Mouse (Mus musculus) thymus, postnatal 4 days (tissue): ENCODE measurements around the gene Fam243.

Experiments used
- DNase-seq: peaks from one replicate; pipeline ENCODE4 v3.0.0; 2021

Gene Fam243

DNA sequence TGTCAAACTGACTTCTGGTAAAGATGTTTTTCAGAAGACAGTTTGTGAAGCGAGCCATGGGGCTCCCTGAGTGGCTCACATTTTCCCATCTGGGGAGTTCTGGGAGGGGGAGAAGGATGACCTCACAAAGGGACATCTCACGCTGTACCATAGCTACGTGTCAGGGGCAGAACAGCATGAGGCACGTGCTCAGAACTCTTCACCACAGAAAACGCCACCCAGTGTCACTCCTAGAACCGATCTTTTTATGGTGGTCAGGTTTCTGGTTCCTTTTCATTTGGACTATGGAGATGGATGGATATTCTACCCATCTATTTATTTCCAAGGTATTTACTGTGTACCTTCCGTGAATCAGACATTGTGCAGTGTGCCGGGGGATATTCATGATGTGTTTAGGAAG is at the start of gene Fam243:
TSS of gene Fam243 (minus strand) at position 101 of the 400 bp plus-strand sequence.
- no peak for DNase-seq

DNA sequence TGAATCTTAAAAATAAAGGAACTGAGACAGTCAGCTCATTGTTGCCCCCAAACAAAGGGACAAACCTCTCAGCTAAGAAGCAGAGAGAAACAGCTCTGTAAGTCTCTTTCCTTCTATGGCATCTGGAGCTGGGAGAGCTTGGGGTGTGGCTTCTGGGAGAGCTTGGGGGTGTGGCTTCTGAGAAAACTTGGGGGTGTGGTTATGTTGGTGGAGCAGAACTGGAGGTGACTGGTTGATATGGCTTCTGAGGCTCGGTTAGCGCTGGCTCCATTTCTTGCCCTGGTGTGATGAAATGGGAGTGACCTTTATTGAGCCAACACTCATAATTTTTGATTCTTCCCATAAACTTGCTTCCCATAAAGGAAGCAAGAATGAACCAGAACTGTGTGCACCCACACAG is 48.0 kb upstream of the Fam243 start:
- DNase-seq, result no peak

- DNase-seq, result no peak
Measured at GRCm38 (mm10) chr16:92365477-92365876, 44.2 kb upstream of the Fam243 start.

DNA sequence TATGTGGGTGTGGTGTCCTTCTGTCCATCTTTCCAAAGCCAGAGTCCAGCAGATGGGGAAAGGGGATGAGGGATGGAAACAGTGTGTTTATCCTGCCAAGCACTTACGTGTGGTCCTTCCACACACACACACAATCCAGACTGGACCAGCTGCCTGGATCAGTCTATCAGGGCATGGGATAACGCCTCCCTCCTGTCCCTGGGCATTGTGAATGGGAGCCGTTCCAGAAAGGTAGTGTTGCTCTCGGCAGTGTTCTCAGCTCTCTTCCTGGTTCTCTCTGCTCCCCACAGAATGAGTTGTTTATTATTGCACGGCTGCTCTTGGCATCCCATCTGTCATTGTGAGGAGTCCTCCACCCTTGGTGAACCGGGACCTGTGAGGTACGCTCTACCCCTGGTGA is 39.5 kb upstream of the Fam243 start:
- no peak for DNase-seq

GRCm38 (mm10) chr16:92359229-92359628 is 38.0 kb upstream of the Fam243 start, which contains the start of gene Kcne1:
Gene Kcne1, minus strand, starts transcription at chr16:92359468.
- DNase-seq, result no peak

DNA sequence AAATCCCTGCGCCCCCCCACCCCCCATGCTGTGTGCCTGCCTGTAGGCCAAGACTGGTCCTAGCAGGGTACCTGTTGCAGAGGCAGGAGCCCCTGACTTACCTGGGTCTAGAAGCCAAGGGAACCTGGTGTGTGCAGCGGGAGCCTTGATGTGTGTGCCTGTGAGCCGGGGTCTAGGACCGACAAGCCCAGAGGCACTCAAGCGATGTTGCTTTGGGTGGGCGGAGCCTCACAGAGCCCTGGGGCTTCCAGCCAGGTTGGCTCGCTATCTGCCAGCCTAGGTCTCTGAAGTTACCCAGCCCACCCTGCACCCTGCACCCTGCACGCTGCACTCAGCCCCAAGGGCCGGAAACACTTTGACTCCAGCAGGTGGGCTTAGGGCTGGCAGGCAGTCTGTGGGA is 37.5 kb upstream of the Fam243 start:
- DNase-seq, result peak; percentile 16

DNA sequence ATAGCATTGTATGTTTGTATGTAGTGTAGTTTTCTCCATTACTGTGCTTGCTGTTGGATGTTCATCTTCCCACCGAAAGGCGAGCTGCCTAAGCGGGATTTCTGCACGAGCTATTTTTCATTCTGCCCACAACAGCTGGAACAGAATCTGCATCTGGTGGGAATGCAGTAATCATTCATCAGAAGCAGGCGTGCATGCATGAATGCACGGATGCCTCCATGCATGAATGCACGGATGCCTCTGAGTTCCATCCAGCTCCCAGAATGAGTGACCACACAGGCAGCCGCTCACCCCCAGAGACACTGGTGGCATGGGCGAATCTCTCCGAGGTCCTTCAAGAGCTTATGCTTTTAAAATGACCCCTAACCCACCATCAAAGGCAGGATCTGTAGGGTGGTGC is 36.3 kb upstream of the Fam243 start:
- DNase-seq, result no peak

- no peak for DNase-seq
Measured at GRCm38 (mm10) chr16:92357023-92357422, 35.8 kb upstream of the Fam243 start.

DNA sequence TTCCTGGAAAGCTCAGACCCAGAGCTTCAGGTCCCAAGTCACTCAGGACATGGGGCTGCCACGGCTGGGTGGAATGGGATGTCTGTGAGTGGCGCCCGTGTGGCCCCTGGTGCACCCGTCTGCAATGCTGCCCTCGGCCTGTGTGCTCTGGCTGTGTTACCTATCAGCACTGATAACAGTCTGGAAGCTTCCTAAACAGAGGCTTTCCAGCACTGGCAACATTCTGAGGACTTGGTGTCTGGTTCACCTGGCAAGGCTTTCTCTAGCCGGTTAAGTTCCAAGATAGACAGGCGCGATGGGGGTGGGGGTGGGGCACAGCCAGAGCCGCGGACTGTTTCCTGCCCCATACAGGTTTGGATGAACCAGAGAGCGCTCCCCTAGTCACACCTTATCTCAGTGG is 34.7 kb upstream of the Fam243 start:
- no peak for DNase-seq

- DNase-seq, result no peak
Measured at GRCm38 (mm10) chr16:92355366-92355765, 34.1 kb upstream of the Fam243 start.

GRCm38 (mm10) chr16:92353897-92354296 is 32.7 kb upstream of the Fam243 start:
- DNase-seq, result no peak

DNA sequence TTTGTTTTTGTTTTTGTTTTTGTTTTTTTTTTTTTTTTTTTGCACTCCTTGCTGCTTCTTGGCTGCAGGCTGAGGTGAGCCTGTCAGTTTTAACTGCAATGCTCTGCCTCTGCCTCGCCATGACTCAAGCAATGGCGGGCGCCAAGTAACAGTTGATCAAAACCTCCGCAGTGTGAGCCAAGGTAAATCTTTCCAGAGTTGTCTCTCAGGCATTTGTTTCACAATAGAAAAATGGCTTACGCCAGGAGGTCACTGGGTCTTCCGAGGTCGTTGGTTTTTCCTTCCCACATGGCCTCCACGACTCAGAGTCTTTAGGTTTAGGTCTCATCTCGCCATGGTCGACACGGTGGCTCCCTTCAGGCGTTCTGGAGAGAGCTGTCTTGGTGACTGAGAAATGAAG is 32.1 kb upstream of the Fam243 start:
- no peak for DNase-seq

- no peak for DNase-seq
Measured at GRCm38 (mm10) chr16:92348941-92349340, 27.7 kb upstream of the Fam243 start.

- no peak for DNase-seq
Measured at GRCm38 (mm10) chr16:92346297-92346916, 25.2 kb upstream of the Fam243 start.

- DNase-seq, result no peak
Measured at GRCm38 (mm10) chr16:92345177-92345576, 23.9 kb upstream of the Fam243 start.

- peak; percentile 72 for DNase-seq
Measured at GRCm38 (mm10) chr16:92340612-92341511, 19.6 kb upstream of the Fam243 start.

DNA sequence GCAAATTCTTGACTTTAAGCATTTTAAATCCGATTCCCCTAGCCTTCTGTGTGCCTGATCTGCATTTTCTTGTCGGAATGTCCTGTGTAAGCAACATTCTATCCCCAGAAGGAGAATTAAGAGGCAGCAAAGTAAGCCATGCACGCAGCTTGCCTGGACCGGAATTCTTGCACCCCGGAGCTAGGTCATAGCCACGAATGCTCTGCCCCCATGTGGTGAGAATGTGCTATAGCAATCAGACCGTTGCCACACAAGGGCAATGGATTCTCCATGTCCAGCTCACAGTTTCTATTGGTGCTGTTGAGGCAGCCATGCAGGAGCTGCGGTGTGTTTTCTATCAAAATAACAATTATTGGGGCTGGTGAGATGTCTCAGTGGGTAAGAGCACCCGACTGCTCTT is 15.0 kb upstream of the Fam243 start:
- DNase-seq, result peak; percentile 77

- DNase-seq, result no peak
Measured at GRCm38 (mm10) chr16:92334600-92334999, 13.4 kb upstream of the Fam243 start.

DNA sequence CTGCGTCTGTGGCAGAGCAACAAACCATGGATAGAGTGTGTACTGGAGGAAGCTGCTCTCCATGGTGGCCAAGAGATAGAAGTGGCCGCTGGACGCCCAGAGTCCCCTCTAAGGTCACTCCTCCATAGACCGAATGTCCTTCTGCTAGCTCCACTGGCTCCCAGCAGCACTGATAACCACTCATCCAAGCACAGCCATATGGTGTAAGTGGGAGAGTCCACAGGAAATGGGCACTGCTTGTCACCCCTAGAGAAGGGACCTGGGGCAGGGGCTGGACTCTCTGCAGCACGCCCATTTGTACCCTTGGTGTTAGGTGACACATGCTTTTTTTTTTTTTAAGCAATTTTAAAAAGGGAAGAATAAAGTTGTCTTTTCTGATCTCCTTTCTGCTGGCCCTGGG is 9.7 kb upstream of the Fam243 start:
- no peak for DNase-seq

DNA sequence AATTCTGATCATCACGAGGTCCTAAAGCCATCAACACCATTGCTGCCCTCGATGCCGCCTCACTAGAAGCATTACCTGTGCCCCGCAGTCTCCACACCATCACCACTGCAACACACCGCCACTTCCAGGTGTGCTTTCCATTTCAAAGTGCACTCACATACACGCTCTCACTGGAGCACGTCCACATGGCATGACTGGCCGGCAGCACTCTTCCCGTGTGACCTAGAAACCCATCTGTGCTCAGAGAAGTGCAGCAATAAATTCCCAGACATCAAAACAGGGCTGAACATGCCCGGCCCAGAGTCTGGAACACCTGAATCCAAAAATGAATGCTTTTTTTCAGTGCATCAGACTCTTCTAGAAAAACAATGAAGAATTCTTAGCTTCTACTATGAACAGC is 6.7 kb upstream of the Fam243 start:
- no peak for DNase-seq

GRCm38 (mm10) chr16:92325062-92325406 is 3.8 kb upstream of the Fam243 start:
- DNase-seq, result no peak

DNA sequence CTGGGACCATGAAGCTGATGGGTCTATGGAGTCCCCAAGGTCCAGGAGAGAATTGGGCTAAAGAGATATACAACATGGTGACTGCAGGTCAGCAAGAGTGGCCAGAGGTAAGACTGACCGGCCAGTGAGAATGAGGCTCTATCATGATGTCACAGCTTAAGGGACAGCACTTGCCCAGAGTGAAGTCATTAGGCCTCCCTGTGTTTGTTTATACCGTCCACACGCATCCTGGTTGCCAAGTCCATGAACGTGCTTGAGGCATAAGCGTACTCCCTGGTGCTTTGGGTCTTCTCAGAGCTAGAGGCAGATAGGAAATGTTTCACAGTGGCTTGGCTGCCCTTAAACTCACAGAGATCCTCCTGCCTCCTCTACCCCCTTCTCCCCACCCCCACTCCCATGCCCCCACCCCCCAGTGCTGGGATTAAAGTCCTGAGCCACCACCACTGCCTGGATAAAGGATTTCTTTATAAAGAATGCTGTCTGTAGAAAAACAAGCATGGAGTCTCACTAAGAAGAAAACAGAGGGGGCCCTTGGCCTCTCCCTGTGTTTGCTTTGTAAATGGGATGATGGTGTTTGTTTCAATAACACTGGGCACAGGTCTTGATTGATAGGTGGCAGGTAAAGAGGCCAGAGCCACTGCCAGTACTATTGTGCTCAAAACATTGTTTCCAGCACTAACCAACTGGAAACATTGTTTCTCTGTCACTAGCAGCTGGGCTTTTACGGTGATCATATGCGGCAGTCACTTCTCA is 3.2 kb upstream of the Fam243 start:
- no peak for DNase-seq

GRCm38 (mm10) chr16:92320361-92320760 is 880 bp downstream of the Fam243 start:
- DNase-seq, result no peak
